Mouse (Mus musculus): ENCODE data around the gene Dynlt1b. TPM values are rescaled to one million over a fixed set of nuclear protein-coding genes. Genes with fewer than 3 reads are reported as not detected.
"Not testable (repeated sequence)": the region's sequence is repeated elsewhere in the genome, so short reads cannot be mapped to it uniquely, and the experiment has no call there.

The Dynlt1b gene
- polyA plus RNA-seq, 1 experiment from 2014 or later = 471 TPM

- 48% methylated on average over 7 of the region's 7 CpGs for WGBS
- H3K27ac ChIP-seq; H3K36me3 ChIP-seq; ATAC-seq (ENCODE audit: borderline replicate concordance, extremely low read depth, low FRiP score, low TSS enrichment); H3K27me3 ChIP-seq; H3K9me3 ChIP-seq; H3K9ac ChIP-seq: not testable (repeated sequence)
- Histone ChIP-seq H3K4me2 (peak overlapping the region; percentile 79), H3K4me3 (peak overlapping the region; percentile 48), H3K4me1 (peaks cover 12% of the 10 kb centered on the region)
Measured at GRCm38 (mm10) chr17:6475913-6476312, 46.0 kb downstream of the Dynlt1b start.

DNA sequence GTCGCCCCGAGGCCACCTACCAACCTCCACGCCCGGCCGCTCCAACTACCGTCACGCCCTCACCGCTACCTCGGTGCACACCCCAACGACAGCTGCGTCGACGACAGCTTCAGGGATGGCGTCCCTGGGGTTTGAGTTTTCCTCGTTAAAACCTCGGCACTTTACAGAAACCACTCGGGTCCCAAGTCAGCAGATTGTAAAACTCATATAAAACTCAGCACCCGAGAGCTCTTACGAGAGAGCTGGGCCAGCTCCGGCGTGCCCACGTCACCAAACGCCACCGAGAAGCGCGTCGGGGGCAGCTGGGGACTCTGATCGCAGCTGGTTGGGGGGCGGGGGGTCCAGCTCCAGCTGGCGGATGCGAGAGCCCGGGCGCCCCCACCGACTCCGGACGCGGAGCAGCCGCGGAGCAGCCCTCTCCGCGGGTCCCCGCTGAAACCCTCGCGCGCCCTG is 46.6 kb downstream of the Dynlt1b start:
- peak; percentile 68; the same call in 1 of the 2 replicates for ATAC-seq (ENCODE audit: borderline replicate concordance, extremely low read depth, low FRiP score, low TSS enrichment)
- Histone ChIP-seq H3K4me1 (peaks cover 12% of the 10 kb centered on the region), H3K27ac (peak overlapping the region; percentile 64), H3K9ac (peak overlapping the region; percentile 58), H3K4me2 (peak overlapping the region; percentile 79), H3K4me3 (peak overlapping the region; percentile 48)
- under 1% methylated on average over 45 of the region's 45 CpGs for WGBS
- not testable (repeated sequence) for H3K9me3 ChIP-seq, H3K36me3 ChIP-seq, H3K27me3 ChIP-seq

DNA sequence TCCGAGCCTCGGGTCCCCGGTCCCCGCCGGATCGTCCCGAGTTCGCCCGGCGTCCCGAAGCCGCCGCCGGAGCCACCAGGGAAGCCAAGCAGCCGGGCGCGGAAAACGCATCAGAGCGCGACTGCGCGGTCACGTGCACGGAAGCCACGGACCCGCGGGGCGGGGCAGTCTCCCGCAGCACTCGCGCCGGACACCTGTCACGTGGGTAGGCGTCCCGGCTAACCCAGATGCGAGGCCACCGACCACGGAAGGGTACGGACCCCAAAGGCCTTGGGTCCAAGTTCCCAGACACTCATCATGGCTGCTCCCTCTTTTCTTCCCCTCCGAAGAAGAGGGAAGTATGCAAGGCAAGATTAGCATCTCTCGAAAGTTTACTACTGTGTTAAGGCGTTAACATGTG is 47.1 kb downstream of the Dynlt1b start:
- peak overlapping the region; percentile 58 for H3K9ac ChIP-seq
- H3K4me3 ChIP-seq = peak overlapping the region; percentile 48
- peak; percentile 68 for ATAC-seq (ENCODE audit: borderline replicate concordance, extremely low read depth, low FRiP score, low TSS enrichment)
- H3K4me2 ChIP-seq = peak overlapping the region; percentile 79
- H3K27me3 ChIP-seq, H3K36me3 ChIP-seq, H3K9me3 ChIP-seq: not testable (repeated sequence)
- H3K4me1 ChIP-seq = peaks cover 12% of the 10 kb centered on the region
- WGBS = under 1% methylated on average over 42 of the region's 42 CpGs
- peak overlapping the region; percentile 64 for H3K27ac ChIP-seq

DNA sequence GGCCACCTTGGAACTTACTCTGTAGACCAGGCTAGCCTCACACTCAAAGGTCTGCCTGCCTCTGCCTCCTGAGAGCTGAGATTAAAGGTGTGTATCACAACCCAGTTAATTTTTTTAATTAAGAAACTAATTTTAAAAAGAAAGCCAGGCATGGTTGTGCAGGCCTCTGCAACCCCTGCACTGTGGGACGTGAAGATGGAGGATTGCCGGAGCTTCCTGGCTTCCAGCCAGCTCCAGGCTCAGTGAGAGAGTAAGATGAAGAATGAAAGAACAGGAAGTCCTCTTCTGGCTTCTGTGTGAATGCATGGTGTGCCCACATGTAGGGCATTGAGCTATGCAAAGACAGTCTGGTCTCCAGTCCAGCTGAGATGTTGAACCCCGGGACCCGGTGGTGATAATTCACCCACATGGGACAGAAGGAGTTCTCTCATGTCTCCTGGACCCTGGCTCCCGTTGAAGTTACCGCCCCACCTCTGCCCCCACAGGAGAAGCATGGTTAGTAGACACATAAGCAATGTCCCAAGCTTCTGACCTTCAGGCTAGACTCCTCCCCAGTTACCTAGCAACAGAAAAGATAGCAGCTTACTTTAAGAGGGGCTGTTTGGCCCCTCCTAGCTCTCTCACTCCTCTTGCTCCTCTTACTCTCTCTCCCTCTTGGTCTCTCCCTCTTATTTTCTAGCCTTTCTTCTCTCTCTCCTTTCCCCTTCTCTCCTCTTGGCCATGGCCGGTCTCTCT is 51.1 kb downstream of the Dynlt1b start:
- not testable (repeated sequence) for H3K27me3 ChIP-seq; H3K9ac ChIP-seq; H3K4me3 ChIP-seq; ATAC-seq (ENCODE audit: borderline replicate concordance, extremely low read depth, low FRiP score, low TSS enrichment); H3K4me2 ChIP-seq; H3K9me3 ChIP-seq; H3K36me3 ChIP-seq; H3K4me1 ChIP-seq; H3K27ac ChIP-seq
- WGBS = 42% methylated on average over 5 of the region's 7 CpGs

GRCm38 (mm10) chr17:6481590-6481963 is 51.7 kb downstream of the Dynlt1b start:
- ATAC-seq (ENCODE audit: borderline replicate concordance, extremely low read depth, low FRiP score, low TSS enrichment); H3K4me1 ChIP-seq; H3K27me3 ChIP-seq; H3K27ac ChIP-seq; H3K9ac ChIP-seq; H3K4me3 ChIP-seq; H3K36me3 ChIP-seq; H3K4me2 ChIP-seq; H3K9me3 ChIP-seq: not testable (repeated sequence)
- 84% methylated on average over 12 of the region's 12 CpGs for WGBS

DNA sequence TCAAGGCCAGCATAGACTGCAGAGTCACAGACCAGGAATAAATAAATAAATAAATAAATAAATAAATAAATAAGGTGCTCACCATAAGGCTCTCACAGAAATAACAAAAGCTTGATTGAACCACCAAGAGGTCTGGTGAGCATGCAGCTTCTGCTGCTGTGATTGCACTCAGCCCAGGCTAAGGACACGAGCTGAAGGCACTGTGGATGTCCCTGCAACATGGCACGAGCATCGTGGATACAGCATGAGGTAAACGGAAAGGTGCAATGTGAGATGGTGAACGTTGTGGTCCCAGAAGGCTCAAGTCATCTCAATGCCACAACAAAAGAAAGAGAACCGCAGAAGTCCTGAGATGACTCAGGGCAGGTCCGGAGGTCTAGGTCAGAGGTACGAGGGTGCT is 52.3 kb downstream of the Dynlt1b start:
- H3K36me3 ChIP-seq; H3K4me3 ChIP-seq; H3K4me1 ChIP-seq; H3K27ac ChIP-seq; ATAC-seq (ENCODE audit: borderline replicate concordance, extremely low read depth, low FRiP score, low TSS enrichment); H3K9ac ChIP-seq; H3K4me2 ChIP-seq; H3K27me3 ChIP-seq; H3K9me3 ChIP-seq: not testable (repeated sequence)
- WGBS = 85% methylated on average over 8 of the region's 8 CpGs

Other genes with a start within 250 kb of the Dynlt1b start
- gene Tmem181a, start 173.3 kb upstream of the Dynlt1b start, polyA plus RNA-seq (2015; fragmentation: Nextera tagmentation; extraction: Ambion mirVana) = 18.9 and 20.3 TPM in 2 replicates
- gene Dynlt1a, start 112.6 kb upstream of the Dynlt1b start, polyA plus RNA-seq (2015; fragmentation: Nextera tagmentation; extraction: Ambion mirVana) = 15.7 and 16.4 TPM in 2 replicates
- 34.2 and 36.9 TPM in 2 replicates for gene Dynlt1c, start 171.6 kb downstream of the Dynlt1b start, polyA plus RNA-seq (2015; fragmentation: Nextera tagmentation; extraction: Ambion mirVana)
- gene Dynlt1f, start 225.8 kb downstream of the Dynlt1b start, polyA plus RNA-seq (2015; fragmentation: Nextera tagmentation; extraction: Ambion mirVana) = 261 and 273 TPM in 2 replicates
- gene Sytl3, start 229.0 kb downstream of the Dynlt1b start, polyA plus RNA-seq (2015; fragmentation: Nextera tagmentation; extraction: Ambion mirVana) = 0.44 and 1.1 TPM in 2 replicates